Mouse (Mus musculus): ENCODE measurements around the gene Nop14.

The Nop14 gene

GRCm38 (mm10) chr5:34659686-34660590, at the start of gene Nop14, which contains the start of gene Grk4:
TSS of gene Nop14 (minus strand) at chr5:34660148.
TSS of gene Grk4 (plus strand) at chr5:34660379.
- peak; percentile 100 for DNase-seq

- DNase-seq, result peak; percentile 73
These were observed 48.5 kb upstream of the Nop14 start for GRCm38 (mm10) chr5:34708436-34708835.

- DNase-seq, result no peak
These were observed 35.6 kb upstream of the Nop14 start for GRCm38 (mm10) chr5:34695521-34695920.

- no peak for DNase-seq
These were observed 32.8 kb upstream of the Nop14 start for GRCm38 (mm10) chr5:34692782-34693181.

- no peak for DNase-seq
These were observed 29.9 kb upstream of the Nop14 start for GRCm38 (mm10) chr5:34689868-34690267.

GRCm38 (mm10) chr5:34670280-34670679, 10.3 kb upstream of the Nop14 start:
- DNase-seq, result peak; percentile 61

- peak; percentile 50 for DNase-seq
These were observed 9.5 kb upstream of the Nop14 start for GRCm38 (mm10) chr5:34669493-34669892.

GRCm38 (mm10) chr5:34663231-34663630, 3.3 kb upstream of the Nop14 start:
- no peak for DNase-seq

GRCm38 (mm10) chr5:34661909-34662308, 2.0 kb upstream of the Nop14 start:
- DNase-seq, result no peak

- DNase-seq, result peak; percentile 46
These were observed 713 bp upstream of the Nop14 start for GRCm38 (mm10) chr5:34660591-34661130.

GRCm38 (mm10) chr5:34657556-34657955, 2.4 kb downstream of the Nop14 start:
- DNase-seq, result no peak

GRCm38 (mm10) chr5:34654881-34655280, 5.1 kb downstream of the Nop14 start:
- DNase-seq, result no peak

- no peak for DNase-seq
These were observed 7.0 kb downstream of the Nop14 start for GRCm38 (mm10) chr5:34652961-34653360.

- peak; percentile 69 for DNase-seq
These were observed 12.4 kb downstream of the Nop14 start for GRCm38 (mm10) chr5:34647581-34647980.

GRCm38 (mm10) chr5:34642932-34643331, 17.0 kb downstream of the Nop14 start:
- DNase-seq, result peak; percentile 79

- DNase-seq, result peak; percentile 78
These were observed 18.0 kb downstream of the Nop14 start for GRCm38 (mm10) chr5:34641991-34642390.

GRCm38 (mm10) chr5:34637591-34638156, 22.3 kb downstream of the Nop14 start:
- DNase-seq, result no peak

- DNase-seq, result peak; percentile 81
These were observed 23.3 kb downstream of the Nop14 start, which contains the start of gene Mfsd10 for GRCm38 (mm10) chr5:34636481-34637287. TSS of gene Mfsd10 (minus strand) at chr5:34637212.

- no peak for DNase-seq
These were observed 24.2 kb downstream of the Nop14 start for GRCm38 (mm10) chr5:34635665-34636192.

- DNase-seq, result no peak
These were observed 25.1 kb downstream of the Nop14 start for GRCm38 (mm10) chr5:34634746-34635400.

- DNase-seq, result no peak
These were observed 26.3 kb downstream of the Nop14 start for GRCm38 (mm10) chr5:34633641-34634040.

- DNase-seq, result no peak
These were observed 27.0 kb downstream of the Nop14 start for GRCm38 (mm10) chr5:34632996-34633395.
